Mouse (Mus musculus) CH12.LX (cell line): ENCODE results near the gene Pdcd1lg2. TPM values are rescaled to one million over a fixed set of nuclear protein-coding genes. Genes with fewer than 3 reads are reported as not detected.

Experiments
- DNase-seq: peaks from one replicate; pipeline ENCODE4 v3.0.0-alpha.2; 2013; ENCODE audit errors: extremely low read depth
- H3K27ac ChIP-seq: 2 replicates; pipeline ENCODE4 v1.5.1; 2012; ENCODE audit warnings: low read depth, mild to moderate bottlenecking, control low read depth, moderate library complexity; ENCODE audit not compliant: insufficient read depth
- H3K27me3 ChIP-seq: replicated peaks from 2 replicates; pipeline ENCODE3; 2012; ENCODE audit warnings: inconsistent platforms
- H3K36me3 ChIP-seq, 2 experiments: replicated peaks in 1 of 2; 2 replicates each; pipeline versions ENCODE3 to v1.6.1; 2012; ENCODE audit warnings: inconsistent platforms in 1 of 2, low read length in 1 of 2, mild to moderate bottlenecking in 1 of 2, mixed read lengths in 1 of 2, moderate library complexity in 1 of 2; ENCODE audit not compliant: control insufficient read depth in 1 of 2, insufficient read depth in 1 of 2
- H3K4me1 ChIP-seq, 2 experiments: 2 replicates each; pipeline ENCODE4 v1.6.1; 2012; ENCODE audit warnings: inconsistent platforms in 1 of 2, moderate library complexity in 1 of 2; ENCODE audit not compliant: insufficient read depth in 2 of 2, control insufficient read depth in 1 of 2
- H3K4me2 ChIP-seq: 2 replicates; pipeline ENCODE4 v1.6.1; 2012; ENCODE audit warnings: low read depth, mild to moderate bottlenecking, control low read depth; ENCODE audit not compliant: poor library complexity, insufficient read depth, severe bottlenecking
- H3K4me3 ChIP-seq, 3 experiments: fragments of 150-350 bp in 1 of 3; sonication (generic) in 1 of 3; replicated peaks in 1 of 3; 2 replicates each; pipeline versions ENCODE3 to v1.5.1; 2011 to 2012; ENCODE audit warnings: low read depth in 2 of 3, low read length in 2 of 3, mild to moderate bottlenecking in 2 of 3, moderate library complexity in 2 of 3, control low read depth in 1 of 3, improper control_type of control experiment in 1 of 3, inconsistent platforms in 1 of 3, mixed read lengths in 1 of 3; ENCODE audit not compliant: poor library complexity in 1 of 3
- H3K79me2 ChIP-seq: replicated peaks from 2 replicates; pipeline ENCODE4 v1.6.1; 2012; ENCODE audit warnings: mild to moderate bottlenecking, moderate library complexity; ENCODE audit not compliant: control insufficient read depth, poor library complexity, insufficient read depth, severe bottlenecking; ENCODE audit errors: extremely low read depth
- H3K9ac ChIP-seq: 2 replicates; pipeline ENCODE4 v1.6.1; 2012; ENCODE audit warnings: low read depth, mild to moderate bottlenecking, control low read depth, moderate library complexity; ENCODE audit not compliant: insufficient read depth
- H3K9me3 ChIP-seq: replicated peaks from 2 replicates; pipeline ENCODE3; 2012; ENCODE audit warnings: low read length, inconsistent platforms, mixed read lengths
- BHLHE40 ChIP-seq: IDR thresholded peaks from 2 replicates; pipeline ENCODE4 v1.6.1; 2011; ENCODE audit warnings: mild to moderate bottlenecking, low read depth, low read length, improper control_type of control experiment
- CHD1 ChIP-seq: IDR thresholded peaks from 2 replicates; pipeline ENCODE4 v1.6.1; 2012; ENCODE audit warnings: low read depth, low read length, improper control_type of control experiment, inconsistent platforms
- CTCF ChIP-seq, 2 experiments: IDR thresholded peaks in 1 of 2; conservative IDR thresholded peaks in 1 of 2; 2 replicates each; pipeline ENCODE4 v1.5.1; 2011 to 2012; ENCODE audit warnings: low read depth in 2 of 2, low read length in 2 of 2, improper control_type of control experiment in 1 of 2, inconsistent platforms in 1 of 2, mild to moderate bottlenecking in 1 of 2, moderate library complexity in 1 of 2
- E2F4 ChIP-seq: IDR thresholded peaks from 2 replicates; pipeline ENCODE4 v1.6.1; 2011; ENCODE audit warnings: low read depth, low read length, improper control_type of control experiment; ENCODE audit not compliant: insufficient replicate concordance
- ELF1 ChIP-seq: IDR thresholded peaks from 2 replicates; pipeline ENCODE4 v1.6.1; 2014; ENCODE audit warnings: low read depth, mild to moderate bottlenecking, inconsistent platforms, low read length, improper control_type of control experiment
- ETS1 ChIP-seq: conservative IDR thresholded peaks from 2 replicates; pipeline ENCODE4 v1.6.1; 2012; ENCODE audit warnings: low read depth, mild to moderate bottlenecking, inconsistent platforms, low read length, improper control_type of control experiment, moderate library complexity
- GABPA ChIP-seq: IDR thresholded peaks from 2 replicates; pipeline ENCODE4 v1.6.1; 2012; ENCODE audit warnings: low read depth, low read length, improper control_type of control experiment, inconsistent platforms; ENCODE audit not compliant: insufficient replicate concordance
- HCFC1 ChIP-seq: IDR thresholded peaks from 2 replicates; pipeline ENCODE4 v1.6.1; 2012; ENCODE audit warnings: low read depth, mild to moderate bottlenecking, inconsistent platforms, low read length, improper control_type of control experiment
- IRF4 ChIP-seq: IDR thresholded peaks from 2 replicates; pipeline ENCODE4 v1.6.1; 2014; ENCODE audit warnings: low read depth, mild to moderate bottlenecking, inconsistent platforms, low read length, improper control_type of control experiment
- JUN ChIP-seq: IDR thresholded peaks from 2 replicates; pipeline ENCODE4 v1.6.1; 2011; ENCODE audit warnings: low read depth, mild to moderate bottlenecking, low read length, improper control_type of control experiment, moderate library complexity; ENCODE audit not compliant: insufficient read depth
- JUND ChIP-seq: conservative IDR thresholded peaks from 2 replicates; pipeline ENCODE4 v1.6.1; 2011; ENCODE audit warnings: low read depth, low read length, improper control_type of control experiment
- KAT2A ChIP-seq: IDR thresholded peaks from 2 replicates; pipeline ENCODE4 v1.6.1; 2012; ENCODE audit warnings: low read length, improper control_type of control experiment, inconsistent platforms; ENCODE audit not compliant: insufficient replicate concordance
- MAFK ChIP-seq: IDR thresholded peaks from 2 replicates; pipeline ENCODE4 v1.6.1; 2011; ENCODE audit warnings: low read length, improper control_type of control experiment; ENCODE audit not compliant: insufficient replicate concordance
- MAX ChIP-seq: IDR thresholded peaks from 2 replicates; pipeline ENCODE4 v1.6.1; 2011; ENCODE audit warnings: low read length, improper control_type of control experiment
- MAZ ChIP-seq: IDR thresholded peaks from 2 replicates; pipeline ENCODE4 v1.6.1; 2012; ENCODE audit warnings: low read depth, mild to moderate bottlenecking, inconsistent platforms, low read length, improper control_type of control experiment, moderate library complexity
- MXI1 ChIP-seq: IDR thresholded peaks from 2 replicates; pipeline ENCODE4 v1.6.1; 2011; ENCODE audit warnings: mild to moderate bottlenecking, low read depth, low read length, improper control_type of control experiment
- NELFE ChIP-seq: IDR thresholded peaks from 2 replicates; pipeline ENCODE4 v1.6.1; 2011; ENCODE audit warnings: low read depth, low read length, improper control_type of control experiment
- NRF1 ChIP-seq: IDR thresholded peaks from 2 replicates; pipeline ENCODE4 v1.6.1; 2014; ENCODE audit warnings: low read depth, mild to moderate bottlenecking, inconsistent platforms, low read length, improper control_type of control experiment, moderate library complexity
- PAX5 ChIP-seq: IDR thresholded peaks from 2 replicates; pipeline ENCODE4 v1.6.1; 2012; ENCODE audit warnings: low read length, inconsistent platforms, mixed read lengths
- POLR2AphosphoS2 ChIP-seq: IDR thresholded peaks from 2 replicates; pipeline ENCODE4 v1.6.1; 2011; ENCODE audit warnings: low read depth, low read length, improper control_type of control experiment
- RAD21 ChIP-seq: IDR thresholded peaks from 2 replicates; pipeline ENCODE4 v1.6.1; 2011; ENCODE audit warnings: low read depth, mild to moderate bottlenecking, low read length, improper control_type of control experiment, moderate library complexity
- RCOR1 ChIP-seq: conservative IDR thresholded peaks from 2 replicates; pipeline ENCODE4 v1.6.1; 2012; ENCODE audit warnings: low read depth, mild to moderate bottlenecking, inconsistent platforms, low read length, improper control_type of control experiment
- SIN3A ChIP-seq: IDR thresholded peaks from 2 replicates; pipeline ENCODE4 v1.6.1; 2012; ENCODE audit warnings: low read length, improper control_type of control experiment, inconsistent platforms
- TBP ChIP-seq: conservative IDR thresholded peaks from 2 replicates; pipeline ENCODE4 v1.6.1; 2011; ENCODE audit warnings: low read depth, low read length, improper control_type of control experiment
- TCF12 ChIP-seq: IDR thresholded peaks from 2 replicates; pipeline ENCODE4 v1.6.1; 2014; ENCODE audit warnings: low read depth, mild to moderate bottlenecking, inconsistent platforms, low read length, improper control_type of control experiment
- UBTF ChIP-seq: IDR thresholded peaks from 2 replicates; pipeline ENCODE4 v1.6.1; 2012; ENCODE audit warnings: low read depth, mild to moderate bottlenecking, inconsistent platforms, low read length, improper control_type of control experiment, moderate library complexity
- USF1 ChIP-seq: IDR thresholded peaks from 2 replicates; pipeline ENCODE4 v1.6.1; 2014; ENCODE audit warnings: low read depth, mild to moderate bottlenecking, inconsistent platforms, low read length, improper control_type of control experiment
- ZC3H11A ChIP-seq: IDR thresholded peaks from 2 replicates; pipeline ENCODE4 v1.6.1; 2012; ENCODE audit warnings: low read depth, mild to moderate bottlenecking, inconsistent platforms, low read length, improper control_type of control experiment
- ZKSCAN1 ChIP-seq: IDR thresholded peaks from 2 replicates; pipeline ENCODE4 v1.6.1; 2012; ENCODE audit warnings: low read depth, inconsistent platforms, low read length, improper control_type of control experiment, borderline replicate concordance
- dilution Hi-C: fragments of 300-500 bp; cut with MboI; formaldehyde crosslinking; loops from 2 replicates; pipeline ENCODE4 v1.14.3; 2020; ENCODE audit warnings: low sequenced_read_pairs; ENCODE audit not compliant: extremely low pct_unique_long_range_greater_than_20kb, extremely low pct_ligation_motif_present
- in situ Hi-C: fragments of 300-500 bp; cut with MboI; formaldehyde crosslinking; loops from 3 replicates; pipeline ENCODE4 v1.14.3; 2019; ENCODE audit warnings: low sequenced_read_pairs, low pct_ligation_motif_present, low pct_unique_long_range_greater_than_20kb, mixed read lengths
- polyA plus RNA-seq: library from polyadenylated mRNA; unstranded; fragments of >175 nt; gene quantifications from 2 replicates; pipeline ENCODE4 v1.2.1, GENCODE M21; 2012; ENCODE audit warnings: low read depth; ENCODE audit not compliant: insufficient read length
- total RNA-seq, 2 experiments: library from RNA; depleted of rRNA; stranded (reverse); fragments of 300-350 nt in 1 of 2; fragments of >200 nt in 1 of 2; gene quantifications; 2 replicates each; pipeline ENCODE4 v1.2.3; 2012 to 2014

Pdcd1lg2 gene
- total and polyA plus RNA-seq, 3 experiments, result 1.4 to 5.5 (median 1.7) TPM

DNA sequence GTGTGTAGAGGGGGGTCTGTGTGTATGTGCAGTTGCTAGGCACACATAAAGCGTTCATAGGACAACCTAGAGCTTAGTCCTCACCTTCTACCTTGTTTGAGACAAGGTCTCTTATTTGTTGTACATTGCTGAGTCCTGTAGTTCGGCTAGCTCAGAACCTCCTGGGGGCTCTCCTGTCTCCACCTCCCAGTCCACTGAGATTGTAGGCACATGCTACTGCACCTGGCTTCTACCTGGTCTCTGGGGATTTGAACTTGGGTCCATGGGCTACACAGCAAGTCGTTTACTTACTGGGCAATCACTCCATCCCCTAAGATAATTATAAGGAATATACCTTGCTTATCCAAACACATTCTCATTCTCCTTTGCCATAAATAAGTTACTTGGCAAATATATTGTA, 38.1 kb upstream of the Pdcd1lg2 start:
- peaks cover 17 to 41% of the 10 kb centered on the region in 2 experiments for H3K4me1 ChIP-seq
- dilution Hi-C loops, result no loop called here

DNA sequence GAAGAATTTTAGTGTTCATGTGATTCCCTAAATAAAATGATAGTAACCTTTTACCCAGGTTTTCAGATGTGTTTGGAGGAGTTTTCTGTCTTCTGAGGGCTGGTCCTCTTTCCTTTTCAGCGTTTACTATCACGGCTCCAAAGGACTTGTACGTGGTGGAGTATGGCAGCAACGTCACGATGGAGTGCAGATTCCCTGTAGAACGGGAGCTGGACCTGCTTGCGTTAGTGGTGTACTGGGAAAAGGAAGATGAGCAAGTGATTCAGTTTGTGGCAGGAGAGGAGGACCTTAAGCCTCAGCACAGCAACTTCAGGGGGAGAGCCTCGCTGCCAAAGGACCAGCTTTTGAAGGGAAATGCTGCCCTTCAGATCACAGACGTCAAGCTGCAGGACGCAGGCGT, 37.3 kb upstream of the Pdcd1lg2 start:
- H3K4me3 ChIP-seq, result no peak overlapping the region
- TF ChIP-seq MXI1, result no peak
- TF ChIP-seq, all 38 proteins: peak for 0
- Histone ChIP-seq H3K4me1 (peaks cover 17 to 45% of the 10 kb centered on the region in 2 experiments), H3K27ac (peak overlapping the region; percentile 66), H3K9ac (no peak overlapping the region), H3K4me2 (no peak overlapping the region; the same call in 1 of the 2 replicates), H3K9me3 (no peaks in the 10 kb centered on the region), H3K36me3 (peaks cover 6 to 37% of the 10 kb centered on the region in 2 experiments), H3K79me2 (peaks cover 44% of the 10 kb centered on the region), H3K27me3 (no peaks in the 10 kb centered on the region)
- dilution Hi-C loops, result no loop called here
- DNase-seq, result no peak
- in situ Hi-C loops, result loop anchor here (5.0 to 25.0 kb wide), 3 partner anchors 119 to 586 kb away; partner anchors contain the start of genes 9930021J03Rik and Ranbp6

More for the DNA sequence above, 38.1 kb upstream of the Pdcd1lg2 start:
- Histone ChIP-seq H3K4me2 (peak overlapping the region; percentile 98), H3K27me3 (no peaks in the 10 kb centered on the region), H3K9ac (peak overlapping the region; percentile 88), H3K9me3 (no peaks in the 10 kb centered on the region), H3K79me2 (peaks cover 50% of the 10 kb centered on the region), H3K27ac (peak overlapping the region; percentile 85; the same call in 1 of the 2 replicates), H3K4me3 (peak overlapping the region; percentile 42 to 71 (median 53)), H3K36me3 (peaks cover 6 to 33% of the 10 kb centered on the region in 2 experiments)
- in situ Hi-C loops, result loop anchor here (5.0 to 25.0 kb wide), 3 partner anchors 120 to 585 kb away; partner anchors contain the start of genes 9930021J03Rik and Ranbp6
- DNase-seq, result no peak
- TF ChIP-seq CHD1 (peak; percentile 14; the same call in 1 of the 2 replicates), ZC3H11A (no peak), HCFC1 (no peak), POLR2AphosphoS2 (no peak), TCF12 (no peak), NRF1 (no peak), NELFE (no peak), MAX (no peak), ZKSCAN1 (no peak), PAX5 (no peak), TBP (no peak), ETS1 (0 out of 2 replicates have a peak, but pooled peaks have one; percentile 12), RAD21 (no peak), MAFK (no peak), UBTF (no peak), BHLHE40 (peak; percentile 36; the same call in 1 of the 2 replicates), MAZ (0 out of 2 replicates have a peak, but pooled peaks have one; percentile 26), E2F4 (no peak), ELF1 (no peak), IRF4 (0 out of 2 replicates have a peak, but pooled peaks have one; percentile 9), KAT2A (no peak), CTCF (conservative IDR thresholded peaks at IDR 0.05 in 1 of 2, IDR thresholded peaks at IDR 0.05 in 1 of 2; ENCODE audit: low read depth in 2 of 2, low read length in 2 of 2) (no peak), JUND (no peak), MXI1 (no peak), USF1 (no peak), RCOR1 (no peak), SIN3A (peak; percentile 19; the same call in 1 of the 2 replicates), GABPA (no peak), JUN (no peak)
